Mouse (Mus musculus): ENCODE measurements around the gene Gse1.
A peak's percentile ranks its signal among the peaks of the same experiment; 100 is the strongest.

The Gse1 gene

DNA sequence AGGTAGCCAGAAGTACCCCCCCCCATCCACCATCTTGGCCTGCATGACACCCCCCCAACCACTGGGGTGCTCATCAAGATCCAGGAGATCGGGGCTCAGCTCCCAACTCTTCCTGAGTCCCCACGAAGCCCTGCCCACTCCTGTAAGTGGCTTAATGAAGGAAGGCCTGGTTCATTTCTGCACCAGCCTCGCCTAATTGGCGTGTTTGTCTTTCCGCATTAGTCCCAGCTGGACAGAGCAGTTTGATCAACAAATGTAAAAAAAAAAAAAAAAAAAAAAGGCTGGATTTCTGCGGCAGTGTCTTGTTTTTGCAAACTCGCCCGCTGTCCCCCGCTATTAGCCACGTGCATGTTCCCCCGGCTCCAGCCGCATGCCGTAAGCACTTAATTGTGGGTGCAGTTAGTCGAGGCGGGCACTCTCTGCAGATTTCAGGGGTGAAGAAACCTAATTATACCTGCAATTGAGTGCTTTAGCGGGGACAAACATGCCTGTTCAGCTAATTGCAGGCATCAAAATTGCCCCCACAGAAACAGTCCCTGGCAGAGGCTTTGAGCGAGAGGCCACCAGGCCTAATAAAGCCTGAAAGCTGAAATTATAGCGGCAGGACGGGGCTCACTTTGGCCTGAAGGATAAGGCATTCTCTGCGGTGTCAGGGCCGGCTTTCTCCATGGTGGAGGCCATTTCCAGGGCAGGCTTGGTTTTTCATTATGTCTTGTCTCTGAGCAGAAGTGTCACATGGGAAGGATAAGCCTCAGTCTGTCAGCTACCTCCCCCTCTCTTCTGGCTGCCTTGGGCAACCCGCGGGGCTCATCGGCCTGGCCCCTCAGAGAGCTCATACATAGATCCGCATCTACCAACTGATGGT, 248.7 kb downstream of the Gse1 start:
- DNase-seq (ENCODE audit: low spot score in 2 of 2), result no peak

DNA sequence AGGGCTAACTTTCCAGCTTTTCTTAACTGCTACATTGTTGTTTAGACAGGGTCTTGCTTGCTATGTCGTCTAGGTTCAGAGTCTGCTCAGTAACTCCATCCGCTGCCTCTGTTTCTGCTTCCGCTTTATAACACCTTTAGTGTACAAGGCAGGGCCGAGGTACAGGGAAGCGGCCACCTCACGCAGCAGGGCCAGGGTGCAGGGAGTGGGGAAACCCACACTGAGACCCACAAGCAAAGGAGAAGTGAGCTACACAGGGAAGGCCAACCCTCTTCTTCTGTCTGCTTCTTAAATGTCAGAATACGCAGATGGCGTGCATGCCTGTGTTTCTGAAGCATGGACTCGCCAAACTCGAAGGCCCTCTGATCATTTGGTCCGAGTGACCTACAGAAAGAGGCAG, 250.5 kb downstream of the Gse1 start:
- no peak for DNase-seq (ENCODE audit: low spot score in 2 of 2)

DNA sequence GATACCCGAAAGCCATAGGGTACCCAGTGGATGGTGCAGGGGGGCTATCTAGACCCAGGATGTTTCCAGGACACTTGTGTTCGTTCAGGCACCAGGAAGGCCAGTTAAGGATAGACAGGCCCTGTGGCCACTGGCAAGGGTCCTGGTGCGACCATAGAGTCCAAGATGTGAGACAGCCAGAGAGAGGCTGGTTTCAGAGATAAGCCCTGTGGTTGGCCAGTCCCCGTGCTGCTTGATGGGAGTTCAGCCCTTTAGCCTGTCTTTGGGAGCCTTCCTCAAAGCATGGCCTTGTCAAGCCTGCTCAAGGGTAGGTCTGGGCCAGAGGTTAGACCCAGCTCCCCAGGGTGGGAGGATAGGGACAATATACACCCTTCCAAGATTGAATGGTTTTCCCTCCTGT, 251.4 kb downstream of the Gse1 start:
- DNase-seq (ENCODE audit: low spot score in 2 of 2), result no peak

- DNase-seq (ENCODE audit: low spot score in 2 of 2), result no peak
Observed at GRCm38 (mm10) chr8:120482015-120482689, 253.9 kb downstream of the Gse1 start.

- peak in 1 of 2 experiments; percentile 77 for DNase-seq (ENCODE audit: low spot score in 2 of 2)
Observed at GRCm38 (mm10) chr8:120484460-120484859, 256.2 kb downstream of the Gse1 start.

GRCm38 (mm10) chr8:120485116-120485515, 256.9 kb downstream of the Gse1 start:
- DNase-seq (ENCODE audit: low spot score in 2 of 2), result no peak

DNA sequence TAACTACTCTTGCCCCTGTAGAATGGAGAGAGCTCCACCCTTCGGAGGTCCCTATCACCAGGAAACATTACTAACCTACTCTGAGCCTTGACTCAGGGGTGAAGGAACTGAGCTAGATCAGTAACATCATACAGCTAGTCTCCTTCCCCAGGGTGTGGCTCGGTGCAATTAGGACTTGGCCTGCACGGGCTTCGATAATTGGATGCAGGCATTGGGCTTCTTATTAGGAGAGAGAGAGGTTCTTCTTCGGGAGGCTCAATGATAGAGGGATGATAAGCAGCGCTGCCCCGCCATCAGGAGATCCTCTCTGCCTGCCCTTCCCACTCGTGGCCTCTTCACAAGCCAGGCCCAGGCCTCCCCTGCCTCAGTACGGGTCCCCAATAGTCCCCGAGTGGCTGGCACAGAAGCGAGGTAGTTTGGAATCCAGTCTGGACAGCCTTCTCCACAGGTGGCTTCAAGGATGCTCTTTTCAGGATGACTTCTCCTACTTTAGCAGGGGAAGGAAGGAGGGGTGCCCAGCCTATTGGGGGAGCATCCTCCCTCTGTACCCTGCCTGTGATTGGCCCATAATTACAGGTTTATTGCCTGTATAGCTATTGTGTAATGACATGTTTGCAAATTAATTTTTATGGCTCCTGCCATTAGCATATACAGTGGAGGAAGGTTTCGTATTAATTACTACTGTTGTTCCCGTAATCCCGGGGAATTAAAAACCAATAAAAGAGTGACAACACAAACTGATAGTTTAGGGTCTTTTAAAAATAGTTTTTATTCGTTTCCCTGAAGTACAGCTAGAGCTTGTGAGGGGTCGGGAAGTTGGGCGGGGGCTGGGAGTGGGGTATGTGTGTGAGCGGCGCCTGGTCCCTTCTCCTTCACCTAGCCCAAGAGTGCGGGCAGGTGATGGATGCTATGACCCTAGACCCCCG, 257.6 kb downstream of the Gse1 start:
- DNase-seq (ENCODE audit: low spot score in 2 of 2), result no peak

- peak in 1 of 2 experiments; percentile 72 for DNase-seq (ENCODE audit: low spot score in 2 of 2)
Observed at GRCm38 (mm10) chr8:120486477-120487376, 258.5 kb downstream of the Gse1 start.

GRCm38 (mm10) chr8:120487377-120487728, 259.1 kb downstream of the Gse1 start:
- no peak for DNase-seq (ENCODE audit: low spot score in 2 of 2)

DNA sequence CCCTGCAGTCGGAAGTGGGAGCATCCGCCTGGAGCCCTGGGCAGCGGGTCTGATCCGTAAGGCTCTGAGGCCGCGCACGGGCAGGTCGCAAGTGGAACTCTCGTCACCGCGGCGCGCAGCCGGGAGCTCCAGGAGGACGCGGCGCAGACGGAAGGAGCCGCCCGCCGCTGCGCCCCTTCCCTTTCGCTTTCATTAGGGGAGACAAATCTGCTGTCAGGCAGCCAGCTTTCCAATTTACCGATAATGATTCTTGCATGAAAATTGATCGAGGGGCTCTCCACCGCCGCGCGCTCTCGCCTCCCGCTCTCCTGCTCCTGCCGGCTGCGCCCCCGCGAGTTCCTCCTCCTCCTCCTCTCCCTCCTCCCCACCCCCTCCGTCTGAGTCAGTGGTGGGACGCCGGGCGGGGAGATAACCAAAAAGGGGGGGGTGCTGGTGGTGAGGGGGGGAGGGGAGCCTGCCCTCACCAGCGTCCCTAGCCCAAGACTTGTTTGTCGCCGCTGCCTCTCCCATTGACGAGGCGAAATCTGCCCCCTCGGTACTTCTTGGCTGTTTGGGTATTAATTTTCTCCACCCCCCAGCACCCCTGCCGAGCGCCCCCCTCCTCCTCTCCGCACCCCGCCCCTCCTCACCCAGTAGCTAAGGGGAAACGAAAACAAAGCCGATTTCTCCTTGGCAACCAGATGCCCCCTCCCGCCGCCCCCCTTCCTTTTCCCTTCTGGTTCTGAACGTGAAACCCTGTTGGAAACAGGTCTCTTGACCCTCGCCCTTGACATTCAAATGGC, 259.7 kb downstream of the Gse1 start:
- peak in 1 of 2 experiments; percentile 67 for DNase-seq (ENCODE audit: low spot score in 2 of 2)

GRCm38 (mm10) chr8:120488636-120489131, 260.4 kb downstream of the Gse1 start:
- DNase-seq (ENCODE audit: low spot score in 2 of 2), result no peak

- peak in 1 of 2 experiments; percentile 55 for DNase-seq (ENCODE audit: low spot score in 2 of 2)
Observed at GRCm38 (mm10) chr8:120489142-120489754, 261.0 kb downstream of the Gse1 start.

DNA sequence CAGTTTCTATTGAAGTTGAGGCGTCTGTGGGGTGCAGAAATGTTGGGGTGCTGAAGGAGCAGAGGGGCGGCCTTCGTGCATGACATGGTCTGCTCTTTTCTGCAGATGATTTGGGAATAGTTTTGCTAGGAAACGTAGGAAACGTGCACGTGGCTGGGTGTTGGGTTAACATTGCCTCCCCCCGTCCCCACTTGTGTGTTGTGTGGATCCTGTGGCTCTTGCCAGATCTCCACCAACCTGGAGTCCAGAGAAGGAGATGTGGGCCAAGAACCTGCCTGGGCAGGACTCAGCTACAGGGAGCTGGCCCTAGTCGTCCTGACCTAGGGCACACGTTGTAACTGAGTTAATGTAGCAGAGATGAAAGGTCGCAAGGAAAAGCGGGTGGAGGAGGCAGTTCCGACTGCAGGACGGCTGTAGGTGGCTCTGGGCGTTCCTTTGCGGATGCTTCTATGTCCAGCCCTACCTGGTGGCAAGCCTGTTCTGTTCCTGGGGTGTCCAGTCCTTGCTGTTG, 261.6 kb downstream of the Gse1 start:
- DNase-seq (ENCODE audit: low spot score in 2 of 2), result no peak

- DNase-seq (ENCODE audit: low spot score in 2 of 2), result no peak
Observed at GRCm38 (mm10) chr8:120490354-120491141, 262.3 kb downstream of the Gse1 start.

DNA sequence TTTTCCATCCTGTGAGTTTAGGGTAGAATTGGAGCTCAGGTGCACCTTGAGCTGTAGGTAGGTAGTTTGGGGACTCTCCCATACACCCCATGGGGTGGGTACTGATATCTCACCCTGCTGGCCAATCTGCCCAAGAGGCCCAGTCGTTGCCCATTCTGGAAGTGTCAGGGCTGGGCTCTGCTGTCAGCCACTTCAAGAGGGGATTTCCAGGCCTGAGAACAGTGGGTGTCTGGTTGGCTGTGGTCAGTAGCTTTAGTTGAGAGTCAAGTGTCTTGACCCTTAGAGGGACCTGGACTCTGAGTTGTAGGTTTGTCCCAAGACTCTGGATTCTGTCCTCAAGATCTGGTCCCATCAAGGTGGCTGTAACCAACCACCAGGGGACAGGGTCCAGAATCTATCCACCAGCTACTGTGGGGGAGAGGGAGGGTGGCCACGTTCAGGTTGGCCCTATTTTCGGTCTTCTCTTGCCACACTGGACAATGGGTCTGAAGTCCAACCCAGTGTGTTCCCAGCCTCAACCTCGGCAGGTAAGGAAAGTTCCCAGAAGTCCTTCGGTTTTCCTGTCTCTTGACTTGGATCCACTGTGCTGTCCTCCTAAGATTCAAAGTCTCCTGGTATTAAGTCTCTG, 263.0 kb downstream of the Gse1 start:
- no peak for DNase-seq (ENCODE audit: low spot score in 2 of 2)

DNA sequence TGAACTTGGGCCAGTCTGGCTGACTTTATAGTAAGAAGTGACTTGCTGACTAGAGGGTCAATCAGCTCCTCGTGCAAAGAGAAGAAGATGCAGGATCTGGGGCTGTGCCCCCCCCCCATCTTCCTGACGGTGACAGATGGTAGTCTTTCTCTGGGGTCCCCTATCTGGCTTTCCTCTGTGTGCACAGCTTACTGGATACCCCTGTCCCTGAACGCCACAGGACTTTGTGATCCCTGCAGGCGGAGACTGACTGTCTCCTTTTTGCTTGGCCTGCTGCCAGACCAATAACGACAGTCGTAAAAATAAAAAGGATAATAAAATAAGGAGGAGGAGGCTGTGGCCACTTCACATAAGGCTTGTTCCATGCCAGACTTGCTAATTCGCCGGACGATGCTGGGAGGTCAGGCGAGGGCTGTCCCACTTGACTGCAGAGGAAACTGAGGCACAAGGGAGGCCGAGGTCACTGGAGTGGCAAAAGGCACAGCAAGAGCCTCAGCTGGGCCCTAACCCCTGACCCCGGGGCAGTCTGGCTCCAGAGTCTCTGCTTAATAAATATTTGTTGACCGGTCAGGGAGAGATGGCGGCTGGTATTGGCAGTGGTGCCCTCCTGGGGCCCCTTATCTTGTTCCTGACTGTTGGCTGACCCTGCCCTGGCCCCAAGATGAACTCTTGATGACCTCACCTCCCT, 264.1 kb downstream of the Gse1 start:
- DNase-seq (ENCODE audit: low spot score in 2 of 2), result no peak

DNA sequence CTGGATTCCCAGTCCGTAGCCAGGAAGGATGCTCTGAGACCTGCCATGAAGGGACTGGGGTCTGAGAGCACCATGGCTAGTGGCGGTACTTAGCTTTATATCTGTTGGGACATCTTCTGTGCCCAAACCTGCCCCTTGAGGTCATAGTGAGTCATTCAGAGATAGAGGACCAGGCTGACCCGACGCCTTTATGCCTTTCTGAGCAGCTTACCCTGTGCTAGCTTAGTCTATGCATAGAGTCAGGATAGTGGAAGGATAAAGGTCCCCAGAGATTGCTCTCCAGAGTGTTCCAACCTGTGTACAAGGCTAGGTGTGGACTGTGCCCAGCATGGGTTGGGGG, 264.6 kb downstream of the Gse1 start:
- no peak for DNase-seq (ENCODE audit: low spot score in 2 of 2)
